Mouse (Mus musculus) monocyte, adult 5-6 weeks (primary cell): ENCODE measurements around the gene A530016L24Rik. TPM values are rescaled to one million over a fixed set of nuclear protein-coding genes. Genes with fewer than 3 reads are reported as not detected.

Source experiments
- ATAC-seq: fragments of 153-309, 156-312 bp; replicated peaks from 2 replicates; pipeline ENCODE4 v1.8.0; 2017; ENCODE audit warnings: mild to moderate bottlenecking; ENCODE audit not compliant: low TSS enrichment, insufficient number of reproducible peaks, severe bottlenecking, poor library complexity, low FRiP score
- total RNA-seq: library from RNA; stranded (forward); fragments of 200-1000, 200-491, 200-594 nt; gene quantifications from 3 replicates; pipeline ENCODE4 v1.2.3, GENCODE M21; 2017

A530016L24Rik gene
- total RNA-seq, 1 experiment from 2014 or later, result not detected

DNA sequence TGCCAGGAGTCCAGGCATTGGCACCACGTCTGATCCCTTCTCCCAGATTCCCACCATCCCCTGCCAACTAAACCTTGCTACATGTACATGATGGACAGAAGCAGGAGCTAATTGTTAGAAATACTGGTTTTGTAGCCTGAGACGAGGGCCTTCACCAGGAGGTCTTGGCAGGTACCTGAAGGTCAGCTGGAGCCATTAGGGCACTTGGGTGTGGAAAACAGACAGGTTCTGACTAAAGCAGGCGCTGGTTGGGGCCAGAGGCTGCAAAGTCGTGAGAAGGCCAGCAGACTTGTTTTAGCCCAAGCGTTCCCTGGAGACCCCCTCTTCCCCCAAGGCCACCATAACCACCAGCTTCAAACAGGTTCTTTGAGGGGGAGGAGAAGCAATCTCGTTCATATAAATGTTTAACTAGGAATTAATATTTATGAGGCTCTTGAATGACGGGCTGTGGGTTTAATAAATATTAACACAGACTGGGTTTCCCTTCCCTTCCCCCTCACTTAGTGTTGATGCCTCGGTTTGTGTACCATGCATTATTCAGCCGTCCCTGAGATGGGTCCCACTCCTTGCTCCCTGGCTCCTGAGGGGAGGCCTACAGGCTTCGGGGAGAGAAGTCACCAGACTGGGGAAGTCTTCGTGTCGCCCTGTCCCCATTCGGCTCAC lies 53.1 kb downstream of the A530016L24Rik start:
- no peak for ATAC-seq

DNA sequence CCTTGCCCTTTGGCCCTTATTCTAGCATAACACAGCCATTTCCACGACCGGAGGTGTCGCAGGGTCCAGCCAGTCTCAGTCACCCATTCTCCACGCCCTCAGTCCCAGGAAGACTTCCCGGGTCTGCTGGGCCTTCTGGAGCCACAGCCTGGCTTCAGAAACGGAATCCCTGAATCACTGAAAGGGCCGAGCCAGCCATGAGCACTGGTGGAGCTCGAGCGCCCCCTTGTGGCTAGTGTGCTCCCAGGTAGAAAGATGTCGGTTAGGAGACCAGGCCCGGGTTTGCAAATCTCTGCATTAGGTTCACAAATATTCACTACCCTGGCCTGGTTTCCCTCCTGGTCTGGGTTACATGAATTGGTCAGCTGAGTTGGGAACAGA lies 53.7 kb downstream of the A530016L24Rik start:
- peak; percentile 53 for ATAC-seq

GRCm38 (mm10) chr12:112543941-112544340 lies 54.7 kb downstream of the A530016L24Rik start:
- ATAC-seq, result no peak

DNA sequence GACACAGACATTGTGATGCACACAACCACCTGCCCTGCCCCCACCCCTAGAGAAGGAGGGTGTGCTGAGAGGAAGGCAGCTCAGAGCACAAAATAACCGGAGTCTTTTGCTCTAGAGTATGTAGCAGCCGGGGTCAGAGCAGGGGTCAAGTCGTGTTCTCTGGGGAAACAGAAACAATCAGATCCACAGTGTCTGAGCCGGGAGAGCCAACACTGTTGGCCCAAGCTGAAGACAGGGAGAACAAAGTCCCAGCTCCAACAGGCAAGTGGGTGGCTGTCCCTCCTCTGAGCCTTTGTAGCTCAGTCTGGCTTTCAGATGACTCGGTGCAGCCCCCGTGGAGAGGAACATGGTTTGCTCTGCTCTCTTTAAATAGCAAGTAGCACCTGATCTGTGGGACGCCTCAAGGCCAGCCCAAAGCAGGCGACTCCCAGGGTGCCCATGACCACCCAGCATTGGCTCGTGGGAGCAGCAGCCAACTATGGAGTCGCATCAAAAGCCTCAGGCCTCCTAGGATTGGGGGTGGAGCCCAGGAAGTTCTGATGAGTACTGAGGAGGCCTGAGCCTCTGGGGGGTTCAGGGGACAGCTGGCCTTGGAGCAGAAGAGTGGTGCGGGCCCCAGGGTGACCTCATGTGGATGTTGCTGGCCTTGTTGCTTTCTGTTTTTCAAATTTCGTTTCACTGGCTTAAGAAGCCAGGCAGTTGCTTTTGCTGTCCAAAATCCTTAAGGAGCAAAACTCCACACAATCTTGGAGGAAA lies 55.9 kb downstream of the A530016L24Rik start:
- ATAC-seq, result no peak

- ATAC-seq, result no peak
Measured at GRCm38 (mm10) chr12:112546110-112546509, 56.9 kb downstream of the A530016L24Rik start.

DNA sequence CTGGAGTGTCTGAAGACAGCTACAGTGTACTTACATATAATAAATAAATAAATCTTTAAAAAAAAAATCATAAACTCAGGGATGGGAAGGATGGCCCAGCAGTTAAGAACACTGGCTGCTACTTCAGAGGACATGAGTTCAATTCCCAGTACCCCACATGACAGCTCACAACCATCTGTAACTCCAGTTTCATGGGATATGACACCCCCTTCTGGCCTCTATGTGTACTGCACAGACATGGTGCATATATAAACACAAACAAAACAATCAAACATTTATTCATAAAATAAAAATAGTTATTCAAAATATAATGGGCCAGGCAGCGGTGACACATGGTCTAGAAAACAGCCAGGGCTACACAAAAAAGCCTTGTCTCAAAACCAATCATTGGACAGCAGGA lies 60.0 kb downstream of the A530016L24Rik start:
- no peak for ATAC-seq

Other genes starting within 250 kb of the A530016L24Rik start
- not detected in 3 replicates for gene Tmem179, start 27.3 kb downstream of the A530016L24Rik start, total RNA-seq
- gene Inf2, start 99.3 kb downstream of the A530016L24Rik start, total RNA-seq, result 2.1 to 13.1 TPM (median 5.6 TPM) in 3 replicates
- 81.5 to 125 TPM (median 102 TPM) in 3 replicates for gene Adssl1, start 130.6 kb downstream of the A530016L24Rik start, total RNA-seq
- gene Siva1, start 155.2 kb downstream of the A530016L24Rik start, total RNA-seq, result 73.4 to 154 TPM (median 84.8 TPM) in 3 replicates
- gene Akt1, start 185.4 kb downstream of the A530016L24Rik start, total RNA-seq, result 151 to 190 TPM (median 176 TPM) in 3 replicates
- 4.3 to 8.3 TPM (median 5.6 TPM) in 3 replicates for gene Zbtb42, start 189.4 kb downstream of the A530016L24Rik start, total RNA-seq
- gene Cep170b, start 231.0 kb downstream of the A530016L24Rik start, total RNA-seq, result 0.29 to 0.43 TPM in 2 of 3 replicates, not detected in the other